Mouse (Mus musculus) heart, embryonic 11.5 days (tissue): ENCODE results near the gene Pias4. TPM values are rescaled to one million over a fixed set of nuclear protein-coding genes. Genes with fewer than 3 reads are reported as not detected.
A peak's percentile ranks its signal among the peaks of the same experiment; 100 is the strongest.

Experiments used
- ATAC-seq: fragments of 200-750 bp; cut with Nextera tagmentation; replicated peaks from 2 replicates; pipeline ENCODE4 v1.8.0; 2017; ENCODE audit warnings: moderate library complexity; ENCODE audit not compliant: insufficient number of reproducible peaks, low FRiP score, low TSS enrichment
- H3K27ac ChIP-seq: fragments of 300-500 bp; sonication (generic); 2 replicates; pipeline ENCODE4 v1.5.1; 2014; ENCODE audit warnings: mild to moderate bottlenecking, low read depth, low read length
- H3K27me3 ChIP-seq: fragments of 300-500 bp; sonication (generic); 2 replicates; pipeline ENCODE4 v1.6.1; 2014; ENCODE audit warnings: mild to moderate bottlenecking, low read length, mixed read lengths; ENCODE audit not compliant: control insufficient read depth, insufficient read depth
- H3K36me3 ChIP-seq: fragments of 300-500 bp; sonication (generic); 2 replicates; pipeline ENCODE4 v1.6.1; 2014; ENCODE audit warnings: mild to moderate bottlenecking, low read length, moderate library complexity, mixed read lengths; ENCODE audit not compliant: control insufficient read depth, insufficient read depth
- H3K4me1 ChIP-seq: fragments of 300-500 bp; sonication (generic); 2 replicates; pipeline ENCODE4 v1.6.1; 2014; ENCODE audit warnings: low read length; ENCODE audit not compliant: control insufficient read depth, insufficient read depth
- H3K4me2 ChIP-seq: fragments of 300-500 bp; sonication (generic); 2 replicates; pipeline ENCODE4 v1.6.1; 2014; ENCODE audit warnings: mild to moderate bottlenecking, moderate library complexity
- H3K4me3 ChIP-seq: fragments of 300-500 bp; sonication (generic); 2 replicates; pipeline ENCODE4 v1.5.1; 2014; ENCODE audit warnings: low read depth, low read length
- H3K9ac ChIP-seq: fragments of 300-500 bp; sonication (generic); 2 replicates; pipeline ENCODE4 v1.6.1; 2014; ENCODE audit warnings: mild to moderate bottlenecking, low read depth, low read length, moderate library complexity
- H3K9me3 ChIP-seq: fragments of 300-500 bp; sonication (generic); replicated peaks from 2 replicates; pipeline ENCODE4 v1.6.1; 2016; ENCODE audit warnings: low read length; ENCODE audit not compliant: control insufficient read depth
- WGBS: fragments of 180-500 bp; shearing (Covaris S2); extraction: QIAGEN DNeasy Blood & Tissue Kit; methylation state at CpG from one replicate; pipeline ENCODE4 v1.1.7; 2014; ENCODE audit not compliant: insufficient replicate concordance; 5-methylcytosine and 5-hydroxymethylcytosine counted together
- polyA plus RNA-seq: library from polyadenylated mRNA; unstranded; fragments of >200 nt; fragmentation: Nextera tagmentation; extraction: Ambion mirVana; gene quantifications from 2 replicates; pipeline ENCODE4 v1.2.1, GENCODE M21; 2014

The Pias4 gene
- polyA plus RNA-seq, 1 experiment from 2014 or later: 39.4 TPM

GRCm38 (mm10) chr10:81134966-81135681 is 32.6 kb downstream of the Pias4 start, which contains the start of gene Zbtb7a:
Zbtb7a (plus strand) TSS chr10:81135220.
- no peaks in the 10 kb centered on the region for H3K9me3 ChIP-seq
- no peaks in the 10 kb centered on the region for H3K36me3 ChIP-seq
- ATAC-seq: no peak
- H3K4me3 ChIP-seq: peak within 1 kb of the TSS; percentile 68
- peak within 1 kb of the TSS; percentile 94 for H3K27ac ChIP-seq
- peaks cover 15% of the 10 kb centered on the region for H3K27me3 ChIP-seq
- WGBS: 3% methylated on average over 40 of the region's 41 CpGs
- peak within 1 kb of the TSS; percentile 87 for H3K9ac ChIP-seq
- peaks cover 17% of the 10 kb centered on the region for H3K4me1 ChIP-seq
- peak within 1 kb of the TSS; percentile 96 for H3K4me2 ChIP-seq

- peaks cover 11% of the 10 kb centered on the region for H3K4me1 ChIP-seq
- peak overlapping the region; percentile 43; the same call in 1 of the 2 replicates for H3K9ac ChIP-seq
- peak overlapping the region; percentile 19 for H3K4me3 ChIP-seq
- peak overlapping the region; percentile 96 for H3K4me2 ChIP-seq
- H3K27ac ChIP-seq: no peak overlapping the region
- peaks cover 15% of the 10 kb centered on the region for H3K27me3 ChIP-seq
- H3K9me3 ChIP-seq: no peaks in the 10 kb centered on the region
- WGBS: 2% methylated on average over 16 of the region's 16 CpGs
- ATAC-seq: no peak
- no peaks in the 10 kb centered on the region for H3K36me3 ChIP-seq
These were observed 33.5 kb downstream of the Pias4 start for GRCm38 (mm10) chr10:81134181-81134587.

- H3K4me1 ChIP-seq: peaks cover 1% of the 10 kb centered on the region; the same call in 1 of the 2 replicates
- 84% methylated on average over 11 of the region's 11 CpGs for WGBS
- H3K36me3 ChIP-seq: peaks cover 32% of the 10 kb centered on the region
These were observed 44.2 kb downstream of the Pias4 start for GRCm38 (mm10) chr10:81123500-81123899.

GRCm38 (mm10) chr10:81122889-81123288 is 44.8 kb downstream of the Pias4 start:
- H3K4me3 ChIP-seq: no peak overlapping the region
- no peak overlapping the region for H3K4me2 ChIP-seq
- ATAC-seq: no peak
- H3K9ac ChIP-seq: no peak overlapping the region
- WGBS: 83% methylated on average over 2 of the region's 2 CpGs
- H3K9me3 ChIP-seq: no peaks in the 10 kb centered on the region
- H3K4me1 ChIP-seq: no peaks in the 10 kb centered on the region
- H3K27me3 ChIP-seq: no peaks in the 10 kb centered on the region
- no peak overlapping the region for H3K27ac ChIP-seq
- peaks cover 35% of the 10 kb centered on the region for H3K36me3 ChIP-seq

More at GRCm38 (mm10) chr10:81123500-81123899, 44.2 kb downstream of the Pias4 start:
- H3K27ac ChIP-seq: no peak overlapping the region
- H3K27me3 ChIP-seq: no peaks in the 10 kb centered on the region
- no peak overlapping the region for H3K4me2 ChIP-seq
- no peak overlapping the region for H3K9ac ChIP-seq
- ATAC-seq: no peak
- no peak overlapping the region for H3K4me3 ChIP-seq
- H3K9me3 ChIP-seq: no peaks in the 10 kb centered on the region

DNA sequence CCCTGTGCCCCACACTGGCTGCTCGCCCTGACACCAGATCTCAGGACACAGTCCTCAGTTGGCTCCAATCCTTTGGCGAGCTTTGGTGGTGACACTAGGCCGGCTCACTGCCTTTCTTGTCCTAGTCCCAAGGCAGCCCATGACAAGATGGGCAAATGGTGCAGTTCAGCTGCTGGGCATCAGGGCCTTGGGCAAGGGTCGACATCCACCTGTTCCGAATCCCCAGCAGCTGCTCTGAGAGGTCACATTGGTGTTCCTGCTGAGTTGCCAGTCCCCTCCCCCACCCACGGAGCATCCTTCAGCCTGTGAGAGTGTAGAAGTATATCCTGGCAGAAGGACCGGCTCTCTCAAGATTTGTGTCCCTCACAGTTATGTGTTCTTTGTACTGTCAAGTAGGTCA is 47.1 kb downstream of the Pias4 start:
- Histone ChIP-seq H3K27me3 (no peaks in the 10 kb centered on the region), H3K4me2 (no peak overlapping the region), H3K9ac (no peak overlapping the region), H3K9me3 (no peaks in the 10 kb centered on the region), H3K4me3 (no peak overlapping the region), H3K4me1 (no peaks in the 10 kb centered on the region), H3K27ac (no peak overlapping the region), H3K36me3 (peaks cover 45% of the 10 kb centered on the region)
- 81% methylated on average over 7 of the region's 7 CpGs for WGBS
- ATAC-seq: no peak

DNA sequence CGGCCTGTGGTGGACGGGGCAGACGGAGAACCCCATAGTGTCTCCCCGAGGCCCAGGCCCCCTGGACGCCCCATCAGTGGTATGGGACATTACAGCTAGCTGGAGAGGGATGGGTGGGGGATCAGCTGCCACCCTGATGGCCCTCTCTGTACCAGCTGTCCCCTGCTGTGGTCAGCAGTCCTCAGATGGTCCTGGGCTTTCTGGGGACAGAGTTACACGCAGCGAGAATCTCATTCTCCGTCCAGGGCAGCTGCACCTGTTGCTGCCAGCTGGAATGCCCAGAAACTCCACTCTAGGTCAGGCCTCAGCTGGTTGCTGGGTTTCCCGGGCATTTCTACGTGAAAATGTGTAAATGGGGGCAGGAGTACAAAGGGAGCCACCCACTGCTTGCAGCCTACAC is 48.1 kb downstream of the Pias4 start:
- ATAC-seq: no peak
- no peak overlapping the region for H3K4me3 ChIP-seq
- peaks cover 52% of the 10 kb centered on the region for H3K36me3 ChIP-seq
- no peaks in the 10 kb centered on the region for H3K4me1 ChIP-seq
- no peaks in the 10 kb centered on the region for H3K27me3 ChIP-seq
- H3K27ac ChIP-seq: no peak overlapping the region
- no peaks in the 10 kb centered on the region for H3K9me3 ChIP-seq
- H3K9ac ChIP-seq: no peak overlapping the region
- 93% methylated on average over 10 of the region's 10 CpGs for WGBS
- no peak overlapping the region for H3K4me2 ChIP-seq

DNA sequence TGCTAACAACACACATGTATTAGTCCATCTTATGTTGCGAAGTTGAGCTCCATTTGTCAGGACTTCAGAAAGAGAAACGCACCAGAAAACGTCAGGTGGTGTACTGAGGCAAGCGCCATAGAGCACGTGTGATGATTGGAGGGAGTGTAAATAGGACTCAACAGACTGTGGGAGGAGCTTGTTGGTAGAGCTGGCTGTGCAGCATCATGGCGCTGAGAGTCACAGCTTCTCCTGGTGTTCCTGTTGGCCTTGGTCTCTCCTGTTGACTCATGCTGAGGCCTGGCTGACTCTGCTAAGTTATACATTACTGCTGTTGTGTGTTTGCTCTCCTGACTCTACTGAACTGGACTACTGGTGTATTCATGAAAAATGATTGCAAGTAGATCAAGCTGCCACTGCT is 54.8 kb downstream of the Pias4 start:
- H3K4me2 ChIP-seq: no peak overlapping the region

GRCm38 (mm10) chr10:81106113-81106721 is 61.5 kb downstream of the Pias4 start:
- peak overlapping the region; percentile 85 for H3K4me3 ChIP-seq
- H3K9ac ChIP-seq: peak overlapping the region; percentile 99
- H3K27ac ChIP-seq: peak overlapping the region; percentile 100
- H3K4me2 ChIP-seq: peak overlapping the region; percentile 64
- under 1% methylated on average over 34 of the region's 35 CpGs for WGBS
- peak; percentile 83 for ATAC-seq
- H3K4me1 ChIP-seq: peaks cover 14% of the 10 kb centered on the region
- H3K27me3 ChIP-seq: no peaks in the 10 kb centered on the region
- H3K9me3 ChIP-seq: no peaks in the 10 kb centered on the region
- peaks cover 22% of the 10 kb centered on the region for H3K36me3 ChIP-seq

More for the DNA sequence above, 54.8 kb downstream of the Pias4 start:
- Histone ChIP-seq H3K4me1 (no peaks in the 10 kb centered on the region), H3K27ac (no peak overlapping the region), H3K4me3 (no peak overlapping the region), H3K36me3 (peaks cover 54% of the 10 kb centered on the region), H3K9me3 (no peaks in the 10 kb centered on the region), H3K9ac (no peak overlapping the region), H3K27me3 (no peaks in the 10 kb centered on the region)
- no peak for ATAC-seq
- WGBS: 85% methylated on average over 6 of the region's 6 CpGs
